Mouse (Mus musculus) kidney, postnatal 4 days (tissue): Measurements from ENCODE around the gene Maff.

Experiments used
- DNase-seq, 2 experiments: peaks; one replicate each; pipeline ENCODE4 v3.0.0; 2021; ENCODE audit warnings: mixed read lengths in 2 of 2

Maff gene

DNA sequence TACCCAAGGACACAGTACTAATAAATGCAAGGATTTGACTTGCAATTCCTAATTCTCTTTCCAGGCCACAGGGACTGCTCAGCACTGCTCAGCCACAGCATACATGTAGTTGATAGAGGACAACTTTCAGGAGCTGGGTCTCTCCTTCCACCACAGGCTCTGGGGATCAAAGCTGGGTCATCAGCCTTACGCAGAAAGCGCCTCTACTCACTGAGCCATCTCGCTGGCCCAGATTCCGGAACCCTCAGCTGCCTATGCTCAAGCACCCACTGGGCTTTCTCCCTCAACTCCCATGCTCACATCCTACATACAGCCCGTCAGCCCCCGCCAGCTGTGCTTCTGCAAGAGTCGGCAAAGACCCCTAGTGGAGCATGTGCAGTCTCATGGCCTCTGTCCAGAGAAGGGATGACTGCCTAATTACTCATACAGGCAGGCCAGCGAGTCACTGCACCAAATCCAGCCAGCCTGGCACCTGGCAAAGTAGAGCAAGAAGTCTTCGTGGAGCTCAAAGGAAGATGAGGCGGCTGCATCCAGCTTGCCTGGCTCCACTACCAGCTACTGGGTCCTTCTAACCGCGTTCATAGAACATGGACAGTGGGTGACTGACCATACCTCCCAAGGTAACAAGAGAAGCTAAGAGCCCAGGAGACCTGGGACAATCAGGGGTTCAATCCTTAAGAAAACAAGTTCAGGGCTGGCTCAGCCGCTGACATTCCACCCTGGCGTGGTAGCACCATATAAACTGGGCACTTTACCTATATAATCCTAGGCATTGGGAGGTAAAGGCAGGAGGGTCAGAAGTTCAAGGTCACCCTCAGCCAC lies 53.0 kb downstream of the Maff start:
- peak in 1 of 2 experiments; percentile 58 for DNase-seq

DNA sequence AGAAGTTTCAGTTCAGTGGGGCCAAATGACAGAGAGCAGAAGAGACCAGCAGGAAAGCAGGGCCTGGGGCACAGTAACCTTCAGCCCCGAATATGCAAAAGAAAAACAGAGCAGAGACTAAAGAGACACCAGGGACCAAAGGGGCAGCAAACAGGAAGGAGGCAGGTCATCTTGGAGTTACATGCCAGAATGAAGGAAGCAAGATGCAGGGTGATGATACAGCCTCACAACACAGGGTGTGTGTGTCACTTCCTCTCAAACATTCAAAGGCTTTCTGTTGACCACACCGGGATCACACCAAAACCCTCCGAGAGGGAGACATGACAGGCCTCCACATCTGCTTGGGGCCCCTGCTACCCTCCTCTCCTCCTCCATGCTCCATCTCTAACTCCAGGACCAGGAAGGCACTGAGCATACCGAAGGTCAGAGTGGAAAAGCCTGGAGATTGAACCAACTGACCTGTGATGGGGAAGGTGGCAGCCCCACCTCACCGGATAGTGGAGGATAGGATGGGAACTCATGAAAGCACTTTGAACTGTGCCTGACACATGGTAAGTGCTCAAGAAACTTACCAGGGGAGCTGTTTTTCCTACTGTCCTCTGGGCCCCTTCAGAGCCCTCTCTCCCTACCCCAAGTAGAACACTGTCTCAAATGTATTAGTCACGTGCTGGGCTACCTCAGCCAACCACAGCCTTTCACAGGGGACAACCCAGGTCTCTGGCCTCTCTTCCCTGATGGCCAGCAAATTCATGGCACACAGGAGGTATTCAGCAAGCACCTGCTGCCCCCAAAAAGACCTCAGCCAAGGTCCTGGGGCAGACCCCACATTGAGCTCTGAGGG lies 53.9 kb downstream of the Maff start:
- no peak for DNase-seq

- peak in 1 of 2 experiments; percentile 37 for DNase-seq
Measured at GRCm38 (mm10) chr15:79400975-79401365, 54.5 kb downstream of the Maff start.

- DNase-seq = peak; percentile 41 to 58
Measured at GRCm38 (mm10) chr15:79402176-79402575, 55.8 kb downstream of the Maff start.

DNA sequence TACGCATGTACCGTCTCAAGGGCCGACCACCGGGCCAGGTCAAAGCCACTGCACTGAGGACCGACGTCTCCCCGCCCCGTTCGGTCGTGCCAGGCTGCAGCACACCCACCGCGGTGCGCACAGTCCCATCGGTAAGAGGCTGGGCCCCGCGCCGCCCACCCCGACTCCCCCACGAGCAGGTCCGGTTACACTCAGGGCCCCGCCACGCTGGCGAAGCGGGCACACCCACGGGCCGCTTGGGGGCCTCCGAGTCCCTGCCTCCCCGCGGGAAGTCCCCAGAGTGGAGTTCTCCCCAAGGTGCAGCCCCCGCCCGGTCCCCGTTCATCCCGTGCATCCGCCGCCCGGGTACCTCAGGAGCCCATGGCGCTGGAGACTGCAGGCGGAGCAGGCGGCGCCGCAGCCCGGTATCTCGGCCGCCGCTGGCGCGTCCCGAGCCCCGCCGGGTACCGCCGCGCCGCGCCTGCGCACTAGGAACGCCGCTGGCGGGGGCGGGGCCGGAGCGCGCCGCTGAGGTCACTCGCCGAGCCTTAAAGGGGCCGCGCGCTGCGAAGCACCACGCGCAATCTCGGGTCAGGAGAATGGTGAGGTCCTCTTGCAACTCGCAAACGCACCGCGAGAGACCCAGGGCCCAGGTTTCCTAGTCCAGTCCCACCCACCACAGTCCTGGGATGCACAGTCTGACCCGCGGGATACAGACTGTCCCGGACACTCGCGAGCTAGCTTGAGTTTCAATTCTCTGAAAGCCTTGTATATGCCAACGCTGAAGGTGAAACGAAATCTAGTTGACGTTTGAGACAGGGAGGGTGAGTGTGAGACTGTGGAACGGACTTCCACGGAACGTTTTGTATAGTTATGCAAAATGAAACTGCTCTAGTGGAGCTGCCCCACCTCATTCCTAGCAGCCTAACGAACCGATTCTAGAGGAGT lies 56.7 kb downstream of the Maff start, which contains the start of gene Tmem184b:
Gene Tmem184b (minus strand): TSS at position 734 of the 927 bp plus-strand sequence.
- DNase-seq = peak; percentile 87 to 92

DNA sequence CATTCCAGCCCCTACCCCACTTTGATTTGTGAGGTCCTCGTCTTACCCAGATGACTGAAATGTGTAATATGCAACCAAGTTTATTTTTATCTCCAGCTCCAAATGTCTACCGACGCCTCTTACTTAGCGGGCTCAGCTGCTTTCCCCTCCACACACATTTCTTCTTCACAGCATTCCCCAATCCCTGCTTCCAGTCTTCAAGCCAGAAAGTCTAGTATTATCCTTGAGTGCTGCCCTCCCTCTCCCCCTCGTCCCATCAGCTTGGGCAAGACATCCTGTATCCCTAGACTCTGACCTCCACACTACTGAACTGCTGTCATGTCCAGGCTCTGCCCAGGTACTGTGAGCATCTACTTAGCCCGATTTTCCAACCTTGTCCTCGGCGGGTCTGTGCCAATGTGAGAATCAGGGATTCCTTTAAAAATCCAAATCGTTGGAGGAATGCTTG lies 57.4 kb downstream of the Maff start:
- no peak for DNase-seq

- no peak for DNase-seq
Measured at GRCm38 (mm10) chr15:79404277-79404676, 57.9 kb downstream of the Maff start.

DNA sequence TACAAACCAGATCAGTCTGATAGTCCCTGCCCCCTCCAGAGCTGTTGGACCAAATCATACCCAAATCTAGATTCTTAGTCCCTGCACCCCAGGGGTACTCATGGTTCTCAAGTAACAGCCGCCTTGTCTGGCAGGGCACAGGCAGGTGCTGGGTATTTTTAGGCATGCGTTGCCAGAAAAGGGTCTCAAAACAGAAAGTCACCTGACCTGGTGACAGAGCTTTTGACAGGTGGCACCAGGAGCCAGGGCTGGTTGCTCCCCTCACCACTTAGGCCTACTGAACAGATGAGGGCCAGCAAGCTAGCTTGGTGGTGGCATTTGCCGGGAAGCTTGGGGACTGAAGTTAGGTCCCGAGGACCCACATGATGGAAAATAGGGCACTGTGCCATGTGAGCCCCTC lies 60.1 kb downstream of the Maff start:
- no peak for DNase-seq
